Mouse (Mus musculus) liver, embryonic 13.5 days (tissue): ENCODE data around the gene Map2. TPM values are rescaled to one million over a fixed set of nuclear protein-coding genes. Genes with fewer than 3 reads are reported as not detected.

Source experiments
- ATAC-seq: fragments of 200-750 bp; cut with Nextera tagmentation; 2 replicates; pipeline ENCODE4 v1.8.0; 2017; ENCODE audit warnings: low read depth, mild to moderate bottlenecking, moderate number of reproducible peaks, moderate library complexity
- DNase-seq: peaks from one replicate; pipeline ENCODE4 v3.0.0; 2022
- H3K27ac ChIP-seq: fragments of 300-500 bp; sonication (generic); 2 replicates; pipeline ENCODE4 v1.5.1; 2015; ENCODE audit warnings: moderate library complexity, mild to moderate bottlenecking, inconsistent platforms
- H3K27me3 ChIP-seq: fragments of 300-500 bp; sonication (generic); 2 replicates; pipeline ENCODE4 v1.6.1; 2015; ENCODE audit warnings: mild to moderate bottlenecking, inconsistent platforms
- H3K36me3 ChIP-seq: fragments of 300-500 bp; sonication (generic); 2 replicates; pipeline ENCODE4 v1.6.1; 2015; ENCODE audit warnings: mild to moderate bottlenecking, inconsistent platforms
- H3K4me1 ChIP-seq: fragments of 300-500 bp; sonication (generic); replicated peaks from 2 replicates; pipeline ENCODE4 v1.6.1; 2015; ENCODE audit warnings: inconsistent platforms
- H3K4me2 ChIP-seq: fragments of 300-500 bp; sonication (generic); 2 replicates; pipeline ENCODE4 v1.6.1; 2015; ENCODE audit warnings: inconsistent platforms, mild to moderate bottlenecking, moderate library complexity
- H3K4me3 ChIP-seq: fragments of 300-500 bp; sonication (generic); replicated peaks from 2 replicates; pipeline ENCODE4 v1.5.1; 2015; ENCODE audit warnings: mild to moderate bottlenecking, inconsistent platforms
- H3K9ac ChIP-seq: fragments of 300-500 bp; sonication (generic); 2 replicates; pipeline ENCODE4 v1.6.1; 2015; ENCODE audit warnings: mild to moderate bottlenecking, inconsistent platforms
- H3K9me3 ChIP-seq: fragments of 300-500 bp; sonication (generic); replicated peaks from 2 replicates; pipeline ENCODE4 v1.6.1; 2016; ENCODE audit warnings: inconsistent platforms
- WGBS: fragments of 180-500 bp; shearing (Covaris S2); methylation state at CpG from one replicate; pipeline ENCODE4 v1.1.7; 2015; ENCODE audit not compliant: insufficient replicate concordance; 5-methylcytosine and 5-hydroxymethylcytosine counted together
- polyA plus RNA-seq: library from polyadenylated mRNA; unstranded; fragments of >200 nt; fragmentation: Nextera tagmentation; extraction: Ambion mirVana; gene quantifications from 2 replicates; pipeline ENCODE4 v1.2.1, GENCODE M21; 2015

Map2 gene
- polyA plus RNA-seq, 1 experiment from 2014 or later = 0.91 TPM

- Histone ChIP-seq H3K4me3 (no peak overlapping the region), H3K36me3 (no peaks in the 10 kb centered on the region), H3K9ac (no peak overlapping the region), H3K4me1 (no peaks in the 10 kb centered on the region), H3K27ac (no peak overlapping the region), H3K9me3 (no peaks in the 10 kb centered on the region), H3K27me3 (no peaks in the 10 kb centered on the region), H3K4me2 (no peak overlapping the region)
- WGBS = 53% methylated on average over 2 of the region's 2 CpGs
- ATAC-seq = no peak
- DNase-seq = no peak
Measured at GRCm38 (mm10) chr1:66364386-66364785, 189.3 kb downstream of the Map2 start.

DNA sequence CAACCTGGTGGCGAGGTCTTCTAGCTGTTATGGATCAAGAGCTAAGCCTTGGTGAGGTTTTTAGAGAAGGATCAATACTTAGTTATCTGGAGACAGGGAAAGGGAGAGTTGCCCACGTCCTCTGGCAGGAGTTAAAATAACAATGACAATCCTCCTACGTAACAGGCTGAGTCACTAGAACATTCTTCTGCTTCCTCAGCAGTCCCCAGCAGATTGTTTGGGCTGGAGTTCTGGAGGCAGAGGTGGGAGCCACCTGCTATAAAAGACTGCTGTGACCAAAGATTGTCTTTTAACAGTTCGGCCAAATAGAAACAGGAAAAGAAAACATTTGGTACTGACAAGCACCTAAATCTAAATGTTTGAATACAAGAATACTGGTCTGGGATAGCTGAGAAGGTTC lies 190.5 kb downstream of the Map2 start:
- 39% methylated on average over 4 of the region's 4 CpGs for WGBS
- Histone ChIP-seq H3K9ac (no peak overlapping the region), H3K27me3 (no peaks in the 10 kb centered on the region), H3K9me3 (no peaks in the 10 kb centered on the region), H3K4me2 (no peak overlapping the region), H3K36me3 (no peaks in the 10 kb centered on the region), H3K4me1 (no peaks in the 10 kb centered on the region), H3K27ac (no peak overlapping the region), H3K4me3 (no peak overlapping the region)
- DNase-seq = no peak
- no peak for ATAC-seq

DNA sequence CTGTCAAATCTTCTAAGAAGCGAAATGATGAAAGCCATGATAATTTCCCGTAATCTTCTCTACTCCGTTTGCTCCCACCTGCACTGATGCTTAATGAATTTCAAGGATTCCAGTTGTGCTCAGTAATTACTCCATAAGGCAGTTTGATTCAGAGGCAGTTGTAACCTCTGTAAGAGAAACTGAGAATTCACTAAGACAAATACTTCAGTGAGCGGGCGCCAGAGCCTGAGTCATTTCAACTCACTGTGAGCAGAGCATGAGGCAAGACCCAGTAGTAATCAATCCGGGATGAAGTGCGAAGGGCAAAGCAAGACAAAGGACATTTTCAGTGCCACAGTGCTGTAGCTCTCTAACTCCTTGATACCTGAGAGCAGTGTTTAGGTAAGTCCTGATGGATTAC lies 194.4 kb downstream of the Map2 start:
- no peak overlapping the region for H3K4me2 ChIP-seq
- no peaks in the 10 kb centered on the region for H3K9me3 ChIP-seq
- no peaks in the 10 kb centered on the region for H3K4me1 ChIP-seq
- no peak overlapping the region for H3K27ac ChIP-seq
- no peak for ATAC-seq
- H3K9ac ChIP-seq = no peak overlapping the region
- WGBS = 65% methylated on average over 7 of the region's 7 CpGs
- no peaks in the 10 kb centered on the region for H3K36me3 ChIP-seq
- no peaks in the 10 kb centered on the region for H3K27me3 ChIP-seq
- DNase-seq = no peak
- H3K4me3 ChIP-seq = no peak overlapping the region

DNA sequence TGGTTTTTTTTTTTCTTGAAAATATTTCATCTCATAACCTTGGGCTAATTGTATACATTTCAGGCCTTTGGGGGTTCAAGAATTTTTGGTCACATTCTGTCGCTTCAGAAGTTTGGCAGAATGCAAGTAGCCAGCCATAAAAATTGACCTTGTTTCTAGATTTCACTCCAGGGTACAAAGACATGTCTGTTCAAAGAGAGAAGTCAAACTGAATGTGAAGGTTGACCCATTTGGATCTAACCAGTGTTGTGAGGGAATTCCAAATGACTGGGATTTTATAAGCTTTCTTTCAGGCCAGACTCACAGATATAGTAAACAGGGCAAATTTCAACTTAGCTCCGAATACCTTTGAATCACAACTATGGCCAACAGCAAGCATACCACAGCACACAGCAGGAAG lies 196.3 kb downstream of the Map2 start:
- ATAC-seq = no peak
- Histone ChIP-seq H3K27me3 (no peaks in the 10 kb centered on the region), H3K36me3 (no peaks in the 10 kb centered on the region), H3K4me3 (no peak overlapping the region), H3K4me1 (no peaks in the 10 kb centered on the region), H3K9me3 (no peaks in the 10 kb centered on the region), H3K9ac (no peak overlapping the region), H3K4me2 (no peak overlapping the region), H3K27ac (no peak overlapping the region)
- DNase-seq = no peak
- WGBS = 69% methylated on average over 2 of the region's 2 CpGs

GRCm38 (mm10) chr1:66386321-66386720 lies 211.2 kb downstream of the Map2 start:
- Histone ChIP-seq H3K9ac (no peak overlapping the region), H3K27me3 (no peaks in the 10 kb centered on the region), H3K27ac (no peak overlapping the region), H3K4me2 (no peak overlapping the region), H3K4me3 (no peak overlapping the region), H3K36me3 (no peaks in the 10 kb centered on the region), H3K4me1 (no peaks in the 10 kb centered on the region), H3K9me3 (no peaks in the 10 kb centered on the region)
- no peak for ATAC-seq
- no peak for DNase-seq
- WGBS = 71% methylated on average over 4 of the region's 4 CpGs

DNA sequence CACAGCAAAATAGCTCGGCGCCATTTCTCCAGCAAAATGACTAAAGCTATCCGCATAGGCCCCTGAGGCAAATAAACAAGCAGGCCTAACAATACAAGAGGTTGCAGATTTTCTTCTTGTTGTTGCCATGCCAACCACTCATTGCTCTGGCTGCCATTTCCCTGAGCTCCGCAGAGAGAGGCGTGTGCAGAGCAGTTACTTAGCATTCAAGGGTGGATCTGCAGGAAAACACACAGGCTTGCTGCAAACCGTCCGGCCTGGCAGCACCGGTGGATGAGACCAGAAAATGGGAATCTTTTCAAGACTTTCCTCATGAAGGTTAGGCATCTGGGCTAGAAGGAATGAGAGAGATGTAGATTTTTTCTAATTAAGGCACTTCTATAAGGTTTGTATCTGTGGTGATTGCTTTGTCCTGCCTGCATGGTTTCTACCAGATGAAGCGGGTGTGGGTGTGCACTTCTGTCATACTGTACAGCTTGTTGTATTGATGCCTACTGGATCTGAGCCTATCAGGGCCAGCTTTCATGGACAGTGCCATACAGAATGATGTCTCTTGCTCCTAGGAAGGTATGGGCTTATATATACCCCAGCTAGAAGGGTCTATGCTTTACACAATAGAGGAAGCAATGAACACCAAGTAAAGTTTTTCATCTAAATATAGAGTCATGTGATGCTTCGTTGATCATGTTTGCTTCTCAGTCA lies 211.8 kb downstream of the Map2 start:
- no peak overlapping the region for H3K9ac ChIP-seq
- no peaks in the 10 kb centered on the region for H3K27me3 ChIP-seq
- no peak overlapping the region for H3K27ac ChIP-seq
- H3K9me3 ChIP-seq = no peaks in the 10 kb centered on the region
- no peak overlapping the region for H3K4me2 ChIP-seq
- no peak overlapping the region for H3K4me3 ChIP-seq
- DNase-seq = no peak
- H3K4me1 ChIP-seq = no peaks in the 10 kb centered on the region
- no peaks in the 10 kb centered on the region for H3K36me3 ChIP-seq
- WGBS = 71% methylated on average over 10 of the region's 10 CpGs
- no peak for ATAC-seq

- H3K9ac ChIP-seq = no peak overlapping the region
Measured at GRCm38 (mm10) chr1:66388561-66388960, 213.5 kb downstream of the Map2 start.

DNA sequence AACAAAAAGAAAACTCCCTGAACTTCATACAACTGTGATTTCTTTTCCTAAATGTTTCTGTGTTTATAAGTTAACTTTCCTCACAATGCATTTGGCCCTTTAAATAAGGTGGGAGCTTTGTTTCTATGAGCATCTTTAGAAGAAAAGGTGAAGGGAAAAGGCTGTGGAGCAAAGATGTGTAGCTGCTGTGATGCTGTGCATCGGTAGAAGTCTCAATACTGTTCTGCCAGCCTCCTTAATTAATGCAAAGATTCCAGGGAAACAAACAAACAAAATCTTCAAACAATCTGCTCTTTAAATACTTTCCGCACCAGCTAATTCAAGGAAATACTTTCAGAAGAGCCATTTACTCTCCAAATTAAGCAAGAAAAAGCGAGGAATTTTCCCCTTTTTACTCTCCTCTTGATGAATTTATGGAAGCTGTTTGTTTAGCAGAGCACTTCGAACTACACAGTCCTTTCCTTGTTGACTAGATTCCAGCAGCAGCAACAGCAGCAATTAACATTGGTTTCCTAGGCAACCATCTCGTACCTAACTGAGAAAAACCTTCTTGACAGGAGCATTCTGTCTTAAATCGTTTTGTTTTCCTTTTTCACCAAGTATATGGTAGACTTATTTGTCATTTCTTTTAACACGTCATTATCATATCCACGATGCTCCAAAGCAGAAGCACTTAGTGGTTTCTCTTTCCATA lies 220.0 kb downstream of the Map2 start:
- H3K4me2 ChIP-seq = no peak overlapping the region
- no peak for ATAC-seq
- no peaks in the 10 kb centered on the region for H3K4me1 ChIP-seq
- no peak overlapping the region for H3K27ac ChIP-seq
- no peak overlapping the region for H3K4me3 ChIP-seq
- H3K27me3 ChIP-seq = no peaks in the 10 kb centered on the region
- no peak for DNase-seq
- WGBS = 37% methylated on average over 8 of the region's 8 CpGs
- no peaks in the 10 kb centered on the region for H3K36me3 ChIP-seq
- no peaks in the 10 kb centered on the region for H3K9me3 ChIP-seq
- H3K9ac ChIP-seq = no peak overlapping the region

More at GRCm38 (mm10) chr1:66388561-66388960, 213.5 kb downstream of the Map2 start:
- ATAC-seq = no peak
- Histone ChIP-seq H3K27me3 (no peaks in the 10 kb centered on the region), H3K9me3 (no peaks in the 10 kb centered on the region), H3K4me1 (no peaks in the 10 kb centered on the region), H3K27ac (no peak overlapping the region), H3K4me3 (no peak overlapping the region), H3K4me2 (no peak overlapping the region), H3K36me3 (no peaks in the 10 kb centered on the region)
- WGBS = 50% methylated on average over 8 of the region's 8 CpGs
- no peak for DNase-seq

DNA sequence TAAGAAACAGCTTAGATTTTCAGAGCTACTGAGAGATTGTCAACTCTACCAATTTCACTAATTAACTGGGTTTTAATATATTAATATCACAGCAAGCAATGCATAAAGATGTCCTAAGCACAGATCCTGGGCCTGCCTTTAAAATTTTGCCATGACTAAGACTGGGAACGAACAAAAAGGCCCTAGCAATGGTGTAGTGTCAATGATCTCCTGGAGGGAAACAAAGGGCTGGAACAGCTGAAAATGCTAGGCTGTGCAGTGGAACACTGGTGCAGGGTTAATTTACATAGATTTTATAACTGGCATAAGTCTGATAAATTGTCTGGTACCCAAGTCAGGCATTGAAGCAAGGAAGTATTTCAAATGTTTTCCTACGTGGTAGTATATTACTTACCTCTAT lies 220.8 kb downstream of the Map2 start:
- Histone ChIP-seq H3K36me3 (no peaks in the 10 kb centered on the region), H3K4me2 (no peak overlapping the region), H3K27ac (no peak overlapping the region), H3K27me3 (no peaks in the 10 kb centered on the region), H3K4me3 (no peak overlapping the region), H3K9me3 (no peaks in the 10 kb centered on the region), H3K9ac (no peak overlapping the region), H3K4me1 (no peaks in the 10 kb centered on the region)
- no peak for DNase-seq
- 67% methylated on average over 2 of the region's 2 CpGs for WGBS
- ATAC-seq = no peak

- Histone ChIP-seq H3K4me1 (no peaks in the 10 kb centered on the region), H3K4me3 (no peak overlapping the region), H3K4me2 (no peak overlapping the region), H3K9me3 (no peaks in the 10 kb centered on the region), H3K27ac (no peak overlapping the region), H3K27me3 (no peaks in the 10 kb centered on the region), H3K9ac (no peak overlapping the region), H3K36me3 (no peaks in the 10 kb centered on the region)
- DNase-seq = no peak
- 80% methylated on average over 9 of the region's 9 CpGs for WGBS
- no peak for ATAC-seq
Measured at GRCm38 (mm10) chr1:66401902-66402301, 226.8 kb downstream of the Map2 start.

DNA sequence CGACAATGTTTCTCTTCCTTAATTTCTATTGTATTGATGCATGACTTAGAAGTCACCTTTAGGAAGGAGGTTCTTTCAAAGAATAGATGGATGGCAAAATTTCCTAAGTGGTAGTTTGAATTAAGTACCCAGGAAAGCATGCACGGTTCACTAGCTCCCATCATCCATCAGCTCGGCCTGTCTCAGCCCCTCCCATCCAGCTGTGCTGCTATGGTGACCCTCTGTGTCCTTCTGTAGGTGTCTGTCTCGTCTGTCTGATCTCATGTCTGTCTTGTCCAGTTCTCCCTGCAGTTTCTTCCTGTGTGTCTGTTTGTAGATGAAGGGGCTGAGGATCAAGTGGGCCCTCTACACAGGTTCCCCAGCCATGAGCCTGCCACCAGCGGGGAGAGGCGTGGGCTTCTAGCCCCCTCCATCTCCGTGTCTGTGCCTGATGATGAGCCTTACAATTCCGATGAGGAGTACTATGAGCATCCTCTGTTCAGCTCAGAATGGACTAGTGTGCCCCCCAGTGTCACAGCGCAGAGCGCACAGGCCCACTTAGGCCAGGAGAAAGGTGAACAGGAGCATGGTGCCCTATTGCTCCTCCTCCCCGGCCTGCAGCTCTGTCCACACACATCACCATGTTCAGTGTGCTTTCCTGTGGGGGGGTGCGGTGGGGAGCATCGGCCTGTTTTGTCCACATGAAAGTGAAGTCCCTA lies 232.3 kb downstream of the Map2 start:
- Histone ChIP-seq H3K27me3 (no peaks in the 10 kb centered on the region), H3K9me3 (no peaks in the 10 kb centered on the region), H3K36me3 (no peaks in the 10 kb centered on the region), H3K4me2 (no peak overlapping the region), H3K4me1 (no peaks in the 10 kb centered on the region), H3K9ac (no peak overlapping the region), H3K27ac (no peak overlapping the region), H3K4me3 (no peak overlapping the region)
- ATAC-seq (no peak), DNase-seq (no peak)
- WGBS = 66% methylated on average over 13 of the region's 13 CpGs
